Mouse (Mus musculus) small intestine, adult 2 months (tissue): Measurements from ENCODE around the gene Icos. TPM values are rescaled to one million over a fixed set of nuclear protein-coding genes. Genes with fewer than 3 reads are reported as not detected.

Experiments
- H3K27ac ChIP-seq: fragments of 200-500 bp; 2 replicates; pipeline ENCODE4 v1.5.1; 2012; ENCODE audit warnings: low read depth, low read length, control low read depth, inconsistent platforms; ENCODE audit not compliant: insufficient read depth
- H3K27me3 ChIP-seq: fragments of 200-500 bp; 2 replicates; pipeline ENCODE4 v1.6.1; 2012; ENCODE audit warnings: mild to moderate bottlenecking, moderate library complexity, low read length, inconsistent platforms; ENCODE audit not compliant: control insufficient read depth, insufficient read depth
- H3K36me3 ChIP-seq: fragments of 200-500 bp; 2 replicates; pipeline ENCODE4 v1.6.1; 2012; ENCODE audit warnings: mild to moderate bottlenecking, low read length, control low read depth, inconsistent platforms; ENCODE audit not compliant: control insufficient read depth, insufficient read depth
- H3K4me1 ChIP-seq: fragments of 200-500 bp; 2 replicates; pipeline ENCODE4 v1.6.1; 2012; ENCODE audit warnings: low read length, inconsistent platforms, mixed read lengths; ENCODE audit not compliant: control insufficient read depth, insufficient read depth, insufficient read length
- H3K4me3 ChIP-seq: fragments of 200-500 bp; 2 replicates; pipeline ENCODE4 v1.5.1; 2012; ENCODE audit warnings: low read depth, mild to moderate bottlenecking, control low read depth, inconsistent platforms, low read length, moderate library complexity
- CTCF ChIP-seq: fragments of 200-500 bp; IDR thresholded peaks from 2 replicates; pipeline ENCODE4 v1.5.1; 2012; ENCODE audit warnings: low read depth, mild to moderate bottlenecking, control low read depth, inconsistent platforms, low read length, moderate library complexity, mixed read lengths; ENCODE audit not compliant: insufficient replicate concordance, insufficient read length; ENCODE audit errors: extremely low read depth
- POLR2A ChIP-seq: fragments of 200-500 bp; IDR thresholded peaks from 2 replicates; pipeline ENCODE4 v1.6.1; 2012; ENCODE audit warnings: low read depth, mild to moderate bottlenecking, control low read depth, inconsistent platforms, low read length, moderate library complexity
- WGBS: fragments of 180-500 bp; shearing (Covaris S2); methylation state at CpG from one replicate; pipeline ENCODE4 v1.1.7; 2018; 5-methylcytosine and 5-hydroxymethylcytosine counted together
- polyA plus RNA-seq: library from polyadenylated mRNA; depleted of rRNA; stranded (reverse); fragments of >200 nt; gene quantifications from 2 replicates; pipeline ENCODE4 v1.2.3, GENCODE M21; 2012

The Icos gene
- polyA plus RNA-seq, 1 experiment = 0.16 TPM

DNA sequence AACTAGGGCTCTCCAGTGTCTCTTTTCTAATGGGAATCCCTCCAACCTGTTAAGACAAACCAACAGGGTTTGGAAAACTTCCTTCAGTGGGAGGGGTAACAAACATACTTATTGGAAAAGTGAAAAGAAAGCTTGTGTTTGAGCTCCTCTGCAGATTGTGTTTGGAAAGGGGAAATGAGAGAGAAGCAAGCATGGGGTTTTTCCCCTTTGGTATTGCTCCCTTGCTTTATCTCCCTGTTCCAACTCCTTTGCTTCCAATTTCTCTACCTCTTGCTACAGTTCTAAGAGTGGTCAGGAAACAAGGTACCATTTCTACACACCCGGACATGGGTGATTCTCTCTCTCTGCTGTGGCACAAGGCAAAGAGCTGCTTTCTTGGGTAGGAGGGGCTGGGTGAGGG, 37.1 kb upstream of the Icos start:
- H3K36me3 ChIP-seq = no peaks in the 10 kb centered on the region
- H3K27me3 ChIP-seq = no peaks in the 10 kb centered on the region
- peak overlapping the region; percentile 40; the same call in 1 of the 2 replicates for H3K27ac ChIP-seq
- 88% methylated on average over 1 of the region's 1 CpGs for WGBS
- peaks cover 6% of the 10 kb centered on the region for H3K4me1 ChIP-seq
- H3K4me3 ChIP-seq = no peak overlapping the region
- TF ChIP-seq CTCF (no peak), POLR2A (no peak)

DNA sequence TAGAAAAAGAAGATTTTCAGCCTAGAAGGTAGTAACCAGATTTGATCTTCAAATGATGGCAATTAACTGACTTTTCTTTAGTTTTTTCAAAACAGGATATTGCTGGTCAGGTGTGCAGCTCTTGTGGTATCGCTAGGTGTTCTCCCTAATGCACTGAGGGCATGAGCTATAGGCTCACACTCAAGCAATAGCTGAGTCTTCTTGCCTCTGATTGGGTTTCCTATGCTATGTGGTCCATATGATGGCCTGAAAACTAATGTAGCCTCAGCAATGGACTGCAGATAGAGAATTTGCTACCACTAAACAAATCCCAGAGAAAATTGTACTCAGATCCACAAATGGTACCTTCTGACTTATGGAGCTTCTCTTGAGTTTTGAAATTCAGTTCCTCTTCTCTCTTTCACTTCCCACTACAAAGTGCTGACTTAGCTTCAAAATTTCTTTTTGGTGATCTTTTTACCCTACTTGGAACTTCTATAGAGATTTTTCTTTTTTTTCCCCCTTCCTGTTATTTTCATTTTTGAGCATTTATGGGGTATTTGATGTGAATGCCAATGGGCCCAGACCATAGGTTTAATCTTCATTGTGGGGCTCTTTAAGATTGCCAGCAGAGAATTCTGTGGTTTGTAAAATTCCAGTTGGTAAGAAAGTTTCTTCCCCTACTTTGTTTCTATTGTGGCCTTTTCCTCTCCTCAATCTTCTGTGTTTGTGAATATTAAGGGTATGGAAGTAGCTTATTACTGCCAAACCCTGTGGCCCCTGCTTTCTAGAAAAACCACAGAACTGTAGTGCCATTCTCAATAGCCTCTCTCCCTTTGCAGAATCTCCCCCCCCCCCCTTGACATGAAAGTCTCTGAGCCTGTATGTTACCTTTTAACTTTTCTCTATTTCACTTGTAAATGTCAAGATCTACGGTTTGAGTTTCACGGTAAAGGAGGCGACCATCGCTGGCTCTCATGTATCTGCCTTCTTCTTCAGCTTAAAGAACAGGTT, 36.4 kb upstream of the Icos start:
- H3K27me3 ChIP-seq = no peaks in the 10 kb centered on the region
- peaks cover 6% of the 10 kb centered on the region for H3K4me1 ChIP-seq
- no peak for TF ChIP-seq POLR2A
- no peak for TF ChIP-seq CTCF
- no peaks in the 10 kb centered on the region for H3K36me3 ChIP-seq
- H3K27ac ChIP-seq = peak overlapping the region; percentile 40; the same call in 1 of the 2 replicates
- WGBS = 76% methylated on average over 5 of the region's 5 CpGs
- H3K4me3 ChIP-seq = no peak overlapping the region

DNA sequence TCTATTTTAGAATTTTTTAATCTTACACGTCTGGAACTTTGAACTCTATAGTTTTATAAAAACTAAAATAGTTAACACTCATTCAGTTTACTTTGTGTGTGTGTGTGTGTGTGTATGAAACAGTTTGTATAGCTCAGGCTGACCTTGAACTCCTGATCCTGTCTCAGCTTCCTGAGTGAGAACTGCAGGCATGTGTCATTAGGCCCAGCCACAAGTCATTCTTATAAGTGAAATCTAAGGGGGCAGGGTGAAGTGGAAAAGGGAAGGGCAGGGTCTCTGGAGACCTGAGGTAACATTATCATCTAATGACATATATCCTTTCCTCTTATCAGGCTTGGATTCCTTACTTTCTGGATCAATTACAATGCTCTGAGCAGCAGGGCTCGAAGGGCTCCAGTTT, 34.8 kb upstream of the Icos start:
- no peaks in the 10 kb centered on the region for H3K36me3 ChIP-seq
- no peak overlapping the region for H3K4me3 ChIP-seq
- no peak overlapping the region for H3K27ac ChIP-seq
- no peaks in the 10 kb centered on the region for H3K27me3 ChIP-seq
- no peak for TF ChIP-seq CTCF
- no peak for TF ChIP-seq POLR2A
- 82% methylated on average over 2 of the region's 2 CpGs for WGBS
- H3K4me1 ChIP-seq = peaks cover 6% of the 10 kb centered on the region

DNA sequence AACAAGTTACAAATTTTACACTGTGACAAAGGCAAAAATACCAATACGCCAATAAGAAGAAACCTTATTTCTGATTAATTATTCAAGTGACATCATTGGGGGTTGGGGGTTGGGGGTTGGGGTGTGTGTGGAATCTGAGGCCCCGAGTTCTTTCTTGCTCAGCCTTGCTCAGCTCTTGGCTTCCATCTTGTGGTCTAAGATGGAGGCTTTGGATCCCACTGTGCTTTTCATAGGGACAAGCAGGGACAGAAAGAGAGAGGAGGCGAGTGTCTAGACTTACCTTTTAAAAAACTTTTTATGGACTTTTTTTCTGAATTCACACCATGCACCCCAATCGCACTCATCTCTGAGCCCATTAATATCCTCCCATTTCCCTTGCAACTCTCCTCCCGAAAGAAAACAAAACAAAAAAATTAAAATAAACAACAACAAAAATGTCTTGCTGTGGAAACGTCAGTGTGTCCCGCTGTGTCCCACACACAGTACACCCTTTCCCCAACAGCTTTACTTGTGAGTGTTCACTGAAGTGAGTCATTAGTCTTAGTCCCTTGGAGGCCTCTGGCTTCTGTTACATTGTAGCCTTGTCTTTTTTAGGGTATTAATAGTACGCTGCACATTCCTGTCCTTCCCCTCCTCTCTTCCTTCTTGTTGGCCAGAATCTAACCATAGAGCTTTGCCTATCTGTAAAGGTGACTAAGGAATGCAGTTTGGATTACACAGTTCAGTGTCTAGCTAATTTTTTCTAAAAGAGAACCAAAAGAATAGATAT, 31.9 kb upstream of the Icos start:
- no peak overlapping the region for H3K4me3 ChIP-seq
- H3K27me3 ChIP-seq = no peaks in the 10 kb centered on the region
- TF ChIP-seq POLR2A (no peak), CTCF (no peak)
- no peak overlapping the region for H3K27ac ChIP-seq
- peaks cover 6% of the 10 kb centered on the region for H3K4me1 ChIP-seq
- 90% methylated on average over 8 of the region's 8 CpGs for WGBS
- no peaks in the 10 kb centered on the region for H3K36me3 ChIP-seq

DNA sequence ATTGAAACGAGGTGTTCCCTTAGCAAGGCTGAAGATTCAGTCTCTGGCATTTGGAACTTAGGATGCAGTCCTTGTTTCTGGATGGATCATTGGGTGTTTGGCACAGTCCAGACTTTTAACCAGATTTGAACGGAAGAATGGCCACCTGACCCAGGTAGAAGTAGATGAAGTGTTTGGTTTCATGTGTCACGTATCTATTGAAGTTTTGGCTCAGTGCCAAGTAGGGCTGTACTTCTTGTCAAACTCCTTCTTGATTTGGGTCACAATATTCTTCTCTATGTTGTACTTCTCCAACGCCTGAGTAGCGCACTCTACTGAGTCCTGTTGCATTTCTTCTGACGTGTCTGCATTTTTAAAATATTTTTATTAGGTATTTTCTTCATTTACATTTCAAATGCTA, 29.6 kb upstream of the Icos start:
- no peaks in the 10 kb centered on the region for H3K27me3 ChIP-seq
- H3K4me1 ChIP-seq = peaks cover 2% of the 10 kb centered on the region; the same call in 1 of the 2 replicates
- WGBS = 63% methylated on average over 6 of the region's 6 CpGs
- no peaks in the 10 kb centered on the region for H3K36me3 ChIP-seq
- H3K27ac ChIP-seq = no peak overlapping the region
- no peak for TF ChIP-seq CTCF
- no peak for TF ChIP-seq POLR2A
- no peak overlapping the region for H3K4me3 ChIP-seq

DNA sequence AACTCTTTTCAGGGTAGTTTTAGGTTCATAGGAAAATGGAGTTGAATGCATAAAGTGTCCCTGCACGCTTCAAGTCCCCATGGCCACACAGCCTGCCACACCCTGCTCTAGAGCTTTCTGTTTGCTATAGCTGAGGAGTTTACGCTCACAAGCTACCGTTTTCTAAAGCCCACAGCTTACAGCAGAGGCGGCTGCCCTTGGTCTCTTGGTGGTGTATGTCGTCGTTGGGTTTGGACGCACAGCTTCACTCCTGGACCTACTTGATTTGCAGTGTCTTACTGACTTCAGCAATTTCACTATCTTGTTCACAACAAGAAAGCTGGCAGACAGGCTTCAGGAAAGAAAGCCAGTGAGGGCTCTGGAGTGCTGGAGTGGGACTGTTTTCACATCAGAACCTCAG, 24.8 kb upstream of the Icos start:
- Histone ChIP-seq H3K36me3 (no peaks in the 10 kb centered on the region), H3K4me1 (0 out of 2 replicates have a peak, but pooled peaks cover 2% of the 10 kb centered on the region), H3K4me3 (no peak overlapping the region), H3K27ac (no peak overlapping the region), H3K27me3 (no peaks in the 10 kb centered on the region)
- WGBS = 33% methylated on average over 7 of the region's 7 CpGs
- TF ChIP-seq CTCF (no peak), POLR2A (no peak)

DNA sequence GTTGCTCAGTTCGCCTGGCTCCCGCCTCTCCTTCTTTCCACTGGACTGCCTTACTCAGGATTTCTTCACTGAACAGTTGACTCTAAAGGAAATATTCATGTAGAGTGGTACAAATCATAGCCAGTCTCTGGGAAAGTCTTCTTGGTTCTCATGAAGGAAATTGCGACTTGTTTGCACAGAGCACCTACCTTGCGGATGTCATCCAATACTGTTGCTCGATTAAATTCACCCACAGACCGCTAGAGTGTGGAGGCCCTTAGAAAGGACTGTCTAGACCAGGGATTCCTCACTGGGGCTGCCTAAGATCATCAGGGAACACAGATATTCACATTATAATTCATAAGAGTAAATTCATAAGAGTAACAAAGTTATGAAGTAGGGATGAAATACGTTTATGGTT, 24.0 kb upstream of the Icos start:
- TF ChIP-seq CTCF (no peak), POLR2A (no peak)
- H3K27me3 ChIP-seq = no peaks in the 10 kb centered on the region
- 84% methylated on average over 7 of the region's 7 CpGs for WGBS
- 0 out of 2 replicates have a peak, but pooled peaks cover 2% of the 10 kb centered on the region for H3K4me1 ChIP-seq
- H3K4me3 ChIP-seq = no peak overlapping the region
- no peaks in the 10 kb centered on the region for H3K36me3 ChIP-seq
- H3K27ac ChIP-seq = no peak overlapping the region
